Mouse (Mus musculus): Measurements from ENCODE around the gene 4930469K13Rik.

DNA sequence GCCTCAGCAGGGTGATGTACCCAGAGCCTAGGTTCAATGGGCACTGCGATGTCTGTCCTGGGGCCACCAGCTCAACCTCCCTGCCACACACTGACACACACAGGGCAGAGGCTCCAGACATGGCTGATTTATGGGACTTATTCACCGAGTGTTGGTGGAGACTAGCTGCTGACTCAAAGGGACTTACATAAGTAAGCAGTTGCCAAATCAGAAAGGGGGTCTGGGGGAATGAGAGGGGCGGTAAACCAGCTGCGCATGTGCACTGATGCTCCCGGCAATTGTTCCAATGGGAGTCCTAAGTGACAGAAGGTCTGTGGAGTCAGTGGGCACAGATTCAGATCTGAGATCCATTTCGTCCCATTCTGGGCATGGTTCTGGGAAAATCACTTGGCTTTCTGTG is 140.8 kb downstream of the 4930469K13Rik start:
- TF ChIP-seq CTCF (IDR thresholded peaks at IDR 0.05; ENCODE audit: control insufficient read depth, insufficient read depth, low read length), result no peak
- no peak for TF ChIP-seq POLR2A (IDR thresholded peaks at IDR 0.05; ENCODE audit: borderline replicate concordance, control insufficient read depth, low read depth, low read length)
